25 mouse cellular contexts compared by ENCODE assay signal in the genomic region with DNA sequence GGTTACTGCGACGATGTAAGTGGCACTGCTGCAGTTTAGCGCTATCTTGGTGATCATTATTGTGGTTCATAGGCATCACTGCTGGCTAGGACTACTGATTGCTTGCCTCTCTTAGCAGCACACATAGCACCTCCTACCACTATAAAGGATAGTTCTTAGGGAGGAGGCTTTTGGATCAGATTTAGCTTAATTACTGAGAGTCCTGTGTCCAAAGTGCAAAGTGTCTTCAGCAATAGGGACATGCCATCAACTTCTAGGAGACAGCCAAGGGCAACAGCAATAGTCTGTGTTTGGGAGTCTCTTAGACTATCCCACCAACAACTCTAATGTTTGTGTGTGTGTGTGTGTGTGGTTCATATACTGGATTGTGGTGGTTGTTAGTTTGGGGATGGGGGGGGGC. TPM values are rescaled to one million over a fixed set of nuclear protein-coding genes. Genes with fewer than 3 reads are reported as not detected.
"Had no signal": no experiment of that assay in that cellular context is flagged by ENCODE, and none has a peak within 500 bp of the region (broad histone marks: within the 10 kb centered on the region; RNA-seq: fewer than 3 reads in every experiment).

No protein-coding gene starts in this region.

- DNase-seq: lung, adult 2 months; lung, postnatal 10 days; lung, postnatal 4 days; midbrain, embryonic 14.5 days; retina, postnatal 1 day; right cerebral cortex, adult 18-20 months; right cerebral cortex, postnatal 25 days; right cerebral cortex, postnatal 4 days; thymus, adult 2 months; thymus, postnatal 25 days; thymus, postnatal 4 days had no signal

- H3K4me2 ChIP-seq: lung, embryonic 15.5 days; midbrain, embryonic 12.5 days; neural tube, embryonic 13.5 days; neural tube, embryonic 15.5 days; stomach, embryonic 15.5 days had no signal

- H3K9me3 ChIP-seq: lung, embryonic 15.5 days; midbrain, embryonic 10.5 days; midbrain, embryonic 12.5 days; neural tube, embryonic 13.5 days; neural tube, embryonic 15.5 days; stomach, embryonic 15.5 days had no signal

- H3K4me1 ChIP-seq: midbrain, embryonic 10.5 days; midbrain, embryonic 12.5 days; stomach, embryonic 15.5 days had no signal

- H3K27me3 ChIP-seq: lung, embryonic 15.5 days; midbrain, embryonic 12.5 days; neural tube, embryonic 13.5 days; neural tube, embryonic 15.5 days; stomach, embryonic 15.5 days had no signal

- H3K36me3 ChIP-seq: lung, embryonic 15.5 days; midbrain, embryonic 12.5 days; neural tube, embryonic 13.5 days; neural tube, embryonic 15.5 days; stomach, embryonic 15.5 days had no signal

- H3K4me3 ChIP-seq: lung, embryonic 15.5 days; midbrain, embryonic 10.5 days; midbrain, embryonic 12.5 days; myocyte; neural tube, embryonic 13.5 days; neural tube, embryonic 15.5 days; stomach, embryonic 15.5 days had no signal

- H3K9ac ChIP-seq: lung, embryonic 15.5 days; midbrain, embryonic 12.5 days; neural tube, embryonic 13.5 days; neural tube, embryonic 15.5 days; stomach, embryonic 15.5 days had no signal

- H3K27ac ChIP-seq: lung, embryonic 15.5 days; midbrain, embryonic 10.5 days; midbrain, embryonic 12.5 days; neural tube, embryonic 13.5 days; neural tube, embryonic 15.5 days; stomach, embryonic 15.5 days; stomach, postnatal 0 days had no signal

- ATAC-seq: midbrain, embryonic 16.5 days had no signal

RNA-seq across cellular contexts. Expression of a gene that starts 51.7 kb away (rescaled TPM):
- polyA plus RNA-seq: liver, embryonic 16.5 days; lung, adult 2 months; lung, embryonic 15.5 days; midbrain, embryonic 10.5 days; midbrain, embryonic 12.5 days; midbrain, embryonic 14.5 days; midbrain, embryonic 16.5 days; myocyte; neural tube, embryonic 11.5 days; neural tube, embryonic 13.5 days; neural tube, embryonic 15.5 days; spleen, adult 2 months; stomach, embryonic 15.5 days; stomach, postnatal 0 days; testis, adult 2 months; thymus, adult 2 months; urinary bladder, adult 2 months had no signal
